Mouse (Mus musculus) C2C12 (cell line): ENCODE data around the gene Nav2.

Experiments
- CTCF ChIP-seq: IDR thresholded peaks from one replicate; pipeline ENCODE4 v1.5.1; 2011; ENCODE audit not compliant: control insufficient read depth, insufficient read depth, insufficient read length
- MAX ChIP-seq: IDR thresholded peaks from one replicate; pipeline ENCODE4 v1.6.1; 2011; ENCODE audit warnings: mild to moderate bottlenecking, control low read depth
- MYOG ChIP-seq: IDR thresholded peaks from one replicate; pipeline ENCODE4 v1.6.1; 2011; ENCODE audit not compliant: control insufficient read depth, insufficient read length; ENCODE audit errors: extremely low read depth
- USF1 ChIP-seq: IDR thresholded peaks from one replicate; pipeline ENCODE4 v1.6.1; 2011; ENCODE audit warnings: low read depth, mild to moderate bottlenecking, control low read depth, moderate library complexity

- TF ChIP-seq CTCF: no peak
- TF ChIP-seq MYOG: no peak
- no peak for TF ChIP-seq USF1
- no peak for TF ChIP-seq MAX
These were observed 123.7 kb downstream of the Nav2 start for GRCm38 (mm10) chr7:49032216-49032615.
